Mouse (Mus musculus) liver, adult 2 months (tissue): ENCODE measurements around the gene Msh2. TPM values are rescaled to one million over a fixed set of nuclear protein-coding genes. Genes with fewer than 3 reads are reported as not detected.
"Not testable (repeated sequence)": the region's sequence is repeated elsewhere in the genome, so short reads cannot be mapped to it uniquely, and the experiment has no call there.

Source experiments
- DNase-seq: peaks from one replicate; pipeline ENCODE4 v3.0.0-alpha.2; 2011; ENCODE audit warnings: low read depth, low spot score; ENCODE audit errors: extremely low read depth
- H3K27ac ChIP-seq: fragments of 200-500 bp; replicated peaks from 2 replicates; pipeline ENCODE4 v1.5.1; 2012; ENCODE audit warnings: low read depth, mild to moderate bottlenecking, control low read depth, inconsistent platforms, low read length; ENCODE audit not compliant: insufficient read depth
- H3K27me3 ChIP-seq: fragments of 200-500 bp; 2 replicates; pipeline ENCODE4 v1.6.1; 2012; ENCODE audit warnings: mild to moderate bottlenecking, moderate library complexity, low read length, inconsistent platforms; ENCODE audit not compliant: control insufficient read depth, insufficient read depth
- H3K36me3 ChIP-seq: fragments of 200-500 bp; 2 replicates; pipeline ENCODE4 v1.6.1; 2012; ENCODE audit warnings: low read length, inconsistent platforms; ENCODE audit not compliant: control insufficient read depth, insufficient read depth
- H3K4me1 ChIP-seq: fragments of 200-500 bp; 2 replicates; pipeline ENCODE4 v1.6.1; 2011; ENCODE audit warnings: low read length; ENCODE audit not compliant: control insufficient read depth, insufficient read depth
- H3K4me3 ChIP-seq: fragments of 200-500 bp; 2 replicates; pipeline ENCODE4 v1.5.1; 2011; ENCODE audit warnings: low read depth, mild to moderate bottlenecking, control low read depth, low read length, moderate library complexity; ENCODE audit not compliant: insufficient read depth
- H3K79me2 ChIP-seq: fragments of 200-500 bp; 2 replicates; pipeline ENCODE4 v1.6.1; 2012; ENCODE audit warnings: inconsistent platforms, mild to moderate bottlenecking, low read length, moderate library complexity; ENCODE audit not compliant: control insufficient read depth, insufficient read depth
- H3K9ac ChIP-seq: fragments of 200-500 bp; 2 replicates; pipeline ENCODE4 v1.6.1; 2012; ENCODE audit warnings: low read depth, mild to moderate bottlenecking, control low read depth, inconsistent platforms, low read length
- CTCF ChIP-seq: fragments of 200-500 bp; IDR thresholded peaks from 2 replicates; pipeline ENCODE4 v1.5.1; 2011; ENCODE audit warnings: low read depth, low read length, control low read depth
- POLR2A ChIP-seq: fragments of 200-500 bp; IDR thresholded peaks from 2 replicates; pipeline ENCODE4 v1.6.1; 2011; ENCODE audit warnings: low read length, control low read depth; ENCODE audit not compliant: insufficient read depth; ENCODE audit errors: extremely low read depth
- WGBS: fragments of 180-500 bp; shearing (Covaris S2); methylation state at CpG from one replicate; pipeline ENCODE4 v1.1.7; 2018; 5-methylcytosine and 5-hydroxymethylcytosine counted together
- polyA plus RNA-seq: library from polyadenylated mRNA; depleted of rRNA; stranded (reverse); fragments of >200 nt; gene quantifications from 2 replicates; pipeline ENCODE4 v1.2.3, GENCODE M21; 2012
- total RNA-seq: library from RNA; depleted of rRNA; stranded (reverse); fragments of >200 nt; gene quantifications from 2 replicates; pipeline ENCODE4 v1.2.3, GENCODE M21; 2014

Msh2 gene
- total and polyA plus RNA-seq, 2 experiments: 2.1 to 12.8 TPM

DNA sequence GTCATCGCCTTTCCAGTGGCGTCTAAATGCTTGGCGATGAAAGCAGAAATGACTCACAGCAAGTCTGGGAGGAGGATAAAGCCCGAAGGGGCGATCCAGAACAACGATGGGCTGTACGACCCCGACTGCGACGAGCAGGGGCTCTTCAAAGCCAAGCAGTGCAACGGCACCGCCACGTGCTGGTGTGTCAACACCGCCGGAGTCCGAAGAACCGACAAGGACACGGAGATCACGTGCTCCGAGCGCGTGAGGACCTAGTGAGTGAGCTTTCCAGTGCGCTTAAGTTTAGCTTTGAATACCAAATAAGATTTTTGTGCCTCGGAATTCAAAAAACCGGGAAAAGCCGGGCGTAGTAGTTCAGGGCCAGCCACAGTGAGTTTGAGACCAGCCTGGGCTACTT, 31.9 kb upstream of the Msh2 start:
- Histone ChIP-seq H3K79me2 (no peaks in the 10 kb centered on the region), H3K36me3 (no peaks in the 10 kb centered on the region), H3K27ac (no peak overlapping the region), H3K27me3 (peaks cover 6% of the 10 kb centered on the region), H3K4me3 (no peak overlapping the region), H3K9ac (no peak overlapping the region), H3K4me1 (peaks cover 5% of the 10 kb centered on the region; the same call in 1 of the 2 replicates)
- WGBS: 97% methylated on average over 27 of the region's 27 CpGs
- TF ChIP-seq POLR2A: no peak
- no peak for TF ChIP-seq CTCF
- no peak for DNase-seq

DNA sequence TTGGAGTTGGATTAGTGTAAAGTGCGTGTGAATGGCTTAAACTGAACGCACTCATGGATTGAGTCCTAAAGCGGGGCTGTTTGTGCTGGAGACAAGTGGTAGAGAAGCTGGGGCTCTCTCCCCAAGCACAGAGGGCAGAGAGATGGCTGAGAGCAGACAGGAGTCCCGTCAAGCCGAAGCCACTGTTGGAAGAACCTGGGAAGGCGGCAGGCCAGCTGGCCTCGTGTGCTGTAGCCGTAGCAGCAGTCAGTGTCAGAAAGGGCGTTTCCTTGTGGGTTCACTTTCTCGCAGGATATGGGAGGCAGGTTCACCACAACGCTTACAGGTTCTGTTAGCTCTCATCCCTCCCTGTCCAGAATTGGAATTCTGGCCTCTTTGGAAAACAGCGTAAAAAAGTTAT, 31.1 kb upstream of the Msh2 start:
- Histone ChIP-seq H3K4me3 (no peak overlapping the region), H3K27ac (no peak overlapping the region), H3K4me1 (peaks cover 5% of the 10 kb centered on the region; the same call in 1 of the 2 replicates), H3K27me3 (peaks cover 6% of the 10 kb centered on the region), H3K9ac (no peak overlapping the region), H3K79me2 (no peaks in the 10 kb centered on the region), H3K36me3 (no peaks in the 10 kb centered on the region)
- no peak for TF ChIP-seq POLR2A
- no peak for TF ChIP-seq CTCF
- 89% methylated on average over 12 of the region's 12 CpGs for WGBS
- no peak for DNase-seq

DNA sequence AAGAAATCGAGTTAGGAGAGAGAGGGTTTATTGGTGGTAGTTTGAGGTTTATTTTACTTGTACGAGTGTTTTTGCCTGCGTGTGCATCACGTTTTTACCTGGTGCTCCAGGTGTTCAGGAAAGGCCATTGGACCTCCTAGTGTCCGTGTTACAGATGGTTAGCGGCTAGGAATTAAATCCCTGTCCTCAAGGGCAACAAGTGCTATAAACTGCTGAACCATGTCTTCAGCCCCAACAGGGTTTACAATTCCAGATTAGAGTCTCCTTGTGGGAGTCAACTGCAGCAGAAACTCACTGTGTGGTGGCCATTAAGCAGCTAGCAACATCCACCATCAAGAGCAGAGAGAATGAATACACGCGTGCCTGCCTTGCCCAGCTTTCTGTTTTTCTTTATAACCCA, 29.4 kb upstream of the Msh2 start:
- Histone ChIP-seq H3K4me1 (no peaks in the 10 kb centered on the region), H3K27ac (no peak overlapping the region), H3K9ac (no peak overlapping the region), H3K4me3 (no peak overlapping the region), H3K79me2 (no peaks in the 10 kb centered on the region), H3K36me3 (no peaks in the 10 kb centered on the region), H3K27me3 (no peaks in the 10 kb centered on the region)
- TF ChIP-seq POLR2A: no peak
- no peak for TF ChIP-seq CTCF
- no peak for DNase-seq
- 88% methylated on average over 8 of the region's 8 CpGs for WGBS

DNA sequence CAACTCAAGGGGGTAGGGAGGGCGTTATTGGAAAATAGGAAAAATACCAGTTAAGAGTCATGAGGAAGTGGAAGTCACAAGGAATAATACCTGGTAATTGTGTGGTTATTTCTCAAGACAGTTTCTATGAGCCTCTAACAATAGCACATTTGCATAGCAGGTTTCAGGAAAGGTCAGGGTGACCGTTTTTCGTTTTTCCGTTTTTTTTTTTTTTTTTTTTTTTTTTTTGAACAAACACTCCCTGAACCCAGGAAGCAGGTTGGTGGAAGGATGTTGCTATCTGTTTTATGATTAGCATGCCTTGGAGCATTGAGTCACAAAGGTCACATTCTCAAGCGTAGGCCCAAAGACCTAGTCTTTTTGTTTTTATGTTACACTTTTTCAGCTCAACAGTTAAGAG, 16.5 kb upstream of the Msh2 start:
- H3K9ac ChIP-seq, H3K27ac ChIP-seq, H3K36me3 ChIP-seq, H3K27me3 ChIP-seq, DNase-seq, H3K4me1 ChIP-seq, H3K79me2 ChIP-seq, H3K4me3 ChIP-seq: not testable (repeated sequence)
- 81% methylated on average over 5 of the region's 5 CpGs for WGBS

DNA sequence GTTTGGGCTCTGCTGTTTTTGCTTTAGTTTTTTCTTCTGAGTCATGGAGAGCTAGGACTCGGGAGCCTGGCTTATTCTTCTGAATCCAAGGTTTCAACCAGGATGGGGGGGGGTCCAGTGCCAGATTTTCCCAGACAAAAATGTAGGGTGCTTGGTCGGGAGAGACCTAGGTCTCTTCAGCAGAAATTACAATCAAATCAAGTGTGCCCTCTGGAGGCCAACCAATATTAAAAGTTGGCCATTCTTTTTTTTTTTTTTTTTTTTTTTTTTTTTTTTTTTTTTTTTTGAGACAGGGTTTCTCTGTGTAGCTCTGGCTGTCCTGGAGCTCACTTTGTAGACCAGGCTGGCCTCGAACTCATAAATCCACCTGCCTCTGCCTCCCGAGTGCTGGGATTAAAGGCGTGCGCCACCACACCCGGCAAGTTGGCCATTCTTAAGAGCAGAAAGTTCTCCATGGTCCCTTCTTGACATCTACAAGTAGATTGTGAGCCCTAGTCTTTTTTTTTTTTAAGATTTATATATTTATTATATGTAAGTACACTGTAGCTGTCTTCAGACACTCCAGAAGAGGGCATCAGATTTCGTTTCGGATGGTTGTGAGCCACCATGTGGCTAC, 10.1 kb upstream of the Msh2 start:
- H3K9ac ChIP-seq, H3K27ac ChIP-seq, H3K79me2 ChIP-seq, DNase-seq, H3K27me3 ChIP-seq, H3K4me1 ChIP-seq, H3K36me3 ChIP-seq, H3K4me3 ChIP-seq: not testable (repeated sequence)
- 82% methylated on average over 9 of the region's 9 CpGs for WGBS

DNA sequence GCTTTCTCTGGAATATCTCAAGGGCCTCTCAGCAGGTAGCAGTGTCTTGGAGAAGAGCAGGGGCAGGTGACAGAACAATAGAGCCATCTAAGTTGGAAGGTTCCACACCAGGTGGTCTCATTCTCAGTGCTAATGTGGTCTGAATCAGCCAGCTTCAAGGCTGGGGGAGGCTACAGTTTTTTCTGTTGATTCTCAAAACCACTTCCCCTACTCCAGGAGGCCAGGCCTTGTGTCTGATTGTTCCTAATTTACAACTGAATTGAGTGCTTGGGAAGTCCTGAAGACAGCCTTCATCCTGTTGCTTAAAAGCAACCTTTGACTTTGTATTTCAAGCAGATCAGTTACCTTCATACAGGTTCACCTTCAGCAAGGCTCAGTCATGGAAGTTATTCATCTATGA, 7.9 kb upstream of the Msh2 start:
- H3K9ac ChIP-seq: no peak overlapping the region
- H3K27ac ChIP-seq: no peak overlapping the region
- TF ChIP-seq CTCF (no peak), POLR2A (no peak)
- no peak overlapping the region for H3K4me3 ChIP-seq
- no peaks in the 10 kb centered on the region for H3K79me2 ChIP-seq
- H3K4me1 ChIP-seq: no peaks in the 10 kb centered on the region
- H3K36me3 ChIP-seq: no peaks in the 10 kb centered on the region
- H3K27me3 ChIP-seq: no peaks in the 10 kb centered on the region
- no peak for DNase-seq
